Mouse (Mus musculus): Measurements from ENCODE around the gene Kat2a. TPM values are rescaled to one million over a fixed set of nuclear protein-coding genes. Genes with fewer than 3 reads are reported as not detected.

Gene Kat2a
- 9.2 and 10.8 TPM in 2 replicates for total RNA-seq (2017)

DNA sequence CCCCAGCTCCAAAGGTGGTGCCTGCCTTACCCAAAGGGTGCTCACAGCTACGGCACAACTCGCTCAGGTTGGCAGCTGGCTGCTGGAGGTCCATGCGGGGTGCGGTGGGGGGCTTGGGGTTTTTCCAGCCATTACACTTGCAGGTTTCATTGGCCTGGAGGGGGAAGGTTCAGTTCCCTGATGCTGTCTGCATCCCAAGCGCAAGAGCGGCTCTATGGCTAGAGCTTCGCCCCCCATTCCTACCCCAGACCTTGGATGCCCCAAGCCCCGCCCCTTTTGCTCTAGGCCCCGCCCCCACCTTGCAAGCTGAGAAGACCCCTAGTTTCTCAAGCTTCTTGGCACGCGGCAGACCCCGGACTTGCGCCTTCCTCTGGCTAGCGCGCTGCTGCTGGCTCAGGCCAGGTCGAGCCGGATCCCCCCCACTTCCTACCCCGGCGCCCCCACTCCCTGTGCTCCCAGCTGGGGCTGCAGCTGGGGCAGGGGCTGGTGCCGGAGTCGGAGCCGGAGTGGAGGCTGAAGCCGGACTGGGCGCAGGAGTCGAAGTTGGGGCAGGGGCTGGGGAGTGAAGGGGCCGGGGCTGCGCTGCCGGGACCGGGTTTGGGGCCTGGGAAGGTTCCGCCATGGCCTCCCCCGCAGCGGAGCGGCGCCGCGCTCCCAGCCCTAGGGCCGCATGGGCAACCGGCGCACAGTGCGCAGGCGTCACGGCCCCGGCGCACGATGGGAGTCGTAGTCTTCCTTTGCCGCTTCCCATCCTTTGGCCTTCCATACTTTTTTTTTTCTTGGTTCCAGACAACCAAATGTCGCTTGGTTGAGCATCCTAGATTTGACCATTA is at the start of gene Kat2a:
Gene Kat2a (minus strand): TSS at position 683 of the 833 bp plus-strand sequence.
- ATAC-seq (ENCODE audit: extremely low read depth, insufficient number of reproducible peaks, low FRiP score, poor library complexity, severe bottlenecking): no peak

DNA sequence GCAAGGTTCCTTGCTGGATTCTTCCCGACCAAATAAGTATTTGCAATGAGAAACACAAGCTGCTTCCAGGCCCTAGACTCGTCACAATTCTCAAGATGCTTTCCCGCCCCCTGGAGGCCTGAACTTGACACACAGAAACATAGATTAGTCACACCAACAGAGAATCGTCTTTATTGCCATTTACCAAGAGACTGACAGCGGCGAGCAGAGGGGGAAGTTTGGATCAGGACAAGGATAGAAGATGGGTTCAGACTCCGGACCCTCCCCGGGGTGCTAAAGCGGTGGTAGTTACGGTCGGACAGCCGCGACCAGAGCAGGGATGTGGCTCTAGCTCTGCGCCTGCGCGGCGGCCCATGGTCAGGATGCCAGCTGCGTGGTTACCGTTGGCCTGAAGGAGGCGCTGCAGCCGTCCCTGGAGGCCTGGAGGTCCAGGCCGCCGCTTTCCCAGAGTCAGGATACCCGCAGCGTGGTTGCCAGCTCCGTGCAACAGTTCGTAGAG is 49.3 kb upstream of the Kat2a start:
- ATAC-seq (ENCODE audit: extremely low read depth, insufficient number of reproducible peaks, low FRiP score, poor library complexity, severe bottlenecking): peak; percentile 44

- ATAC-seq (ENCODE audit: extremely low read depth, insufficient number of reproducible peaks, low FRiP score, poor library complexity, severe bottlenecking): peak; percentile 75
Measured at GRCm38 (mm10) chr11:100759611-100760233, 47.5 kb upstream of the Kat2a start, which contains the start of gene Kcnh4. Gene Kcnh4, minus strand, starts transcription at chr11:100759942.

DNA sequence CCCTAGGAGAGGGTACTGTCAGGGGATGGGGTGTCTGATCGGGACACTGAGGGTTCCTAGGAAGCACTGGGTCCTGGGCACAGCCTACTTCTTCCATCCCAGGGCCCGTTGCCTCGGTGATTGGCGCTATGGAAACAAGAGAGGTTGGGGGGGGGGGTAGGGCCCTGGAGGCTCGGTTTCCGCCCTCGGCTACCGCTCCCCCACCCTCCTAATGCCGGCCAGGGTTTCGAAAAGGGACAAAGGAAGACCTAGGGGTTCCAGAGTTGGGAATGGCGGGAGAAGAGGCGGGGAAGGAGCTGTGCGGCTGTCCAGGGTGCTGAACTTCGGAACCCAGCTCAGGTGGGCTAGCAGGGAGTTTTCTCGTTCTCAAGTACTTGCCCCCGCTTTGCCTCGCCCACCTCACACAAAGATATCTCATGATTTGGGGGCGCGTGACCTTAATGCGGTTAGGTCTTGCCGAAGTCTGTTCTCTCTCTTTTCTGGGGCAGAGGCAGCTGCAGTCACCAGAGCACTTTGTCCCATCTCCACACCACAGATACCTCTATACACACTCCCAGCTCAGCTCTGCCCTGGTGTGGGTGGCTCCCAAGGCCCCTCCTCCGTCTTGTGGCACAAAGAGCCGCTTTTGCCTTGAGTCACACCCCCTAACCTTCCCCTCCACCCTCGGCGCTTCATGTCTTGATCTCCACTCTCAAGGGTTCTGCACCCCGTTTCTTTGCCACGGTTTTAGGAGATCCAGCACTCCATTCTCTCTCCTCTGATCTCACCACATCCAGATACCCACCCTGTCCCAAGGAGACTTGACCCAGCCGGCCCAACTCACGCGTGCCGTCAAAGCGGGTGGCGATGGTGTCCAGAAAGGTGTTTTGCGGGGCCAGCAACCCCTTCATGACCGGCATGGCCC is 46.7 kb upstream of the Kat2a start:
- no peak for ATAC-seq (ENCODE audit: extremely low read depth, insufficient number of reproducible peaks, low FRiP score, poor library complexity, severe bottlenecking)

DNA sequence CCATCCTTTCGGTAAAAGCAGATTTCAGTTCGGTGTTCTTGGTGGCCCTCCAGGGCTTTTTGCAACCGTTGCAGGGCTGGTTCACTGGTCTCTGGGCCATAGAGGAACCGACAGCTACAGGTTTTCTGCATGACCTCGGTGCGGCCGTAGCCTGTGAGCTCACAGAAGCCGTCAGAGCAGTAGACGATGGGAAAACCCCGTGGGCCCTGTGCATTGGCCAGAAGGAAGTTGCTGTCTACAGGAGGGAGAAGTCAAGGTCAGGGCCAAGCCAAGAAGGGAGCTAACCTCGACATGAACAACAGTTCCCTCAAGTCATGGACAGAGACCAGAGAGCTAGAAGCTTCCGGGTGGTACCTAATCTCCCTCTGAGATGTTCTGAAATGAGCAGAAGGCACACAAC is 45.3 kb upstream of the Kat2a start:
- no peak for ATAC-seq (ENCODE audit: extremely low read depth, insufficient number of reproducible peaks, low FRiP score, poor library complexity, severe bottlenecking)

GRCm38 (mm10) chr11:100756476-100756875 is 44.2 kb upstream of the Kat2a start:
- no peak for ATAC-seq (ENCODE audit: extremely low read depth, insufficient number of reproducible peaks, low FRiP score, poor library complexity, severe bottlenecking)

GRCm38 (mm10) chr11:100754693-100755057 is 42.4 kb upstream of the Kat2a start:
- ATAC-seq (ENCODE audit: extremely low read depth, insufficient number of reproducible peaks, low FRiP score, poor library complexity, severe bottlenecking): no peak

GRCm38 (mm10) chr11:100754021-100754692 is 41.9 kb upstream of the Kat2a start:
- ATAC-seq (ENCODE audit: extremely low read depth, insufficient number of reproducible peaks, low FRiP score, poor library complexity, severe bottlenecking): no peak

DNA sequence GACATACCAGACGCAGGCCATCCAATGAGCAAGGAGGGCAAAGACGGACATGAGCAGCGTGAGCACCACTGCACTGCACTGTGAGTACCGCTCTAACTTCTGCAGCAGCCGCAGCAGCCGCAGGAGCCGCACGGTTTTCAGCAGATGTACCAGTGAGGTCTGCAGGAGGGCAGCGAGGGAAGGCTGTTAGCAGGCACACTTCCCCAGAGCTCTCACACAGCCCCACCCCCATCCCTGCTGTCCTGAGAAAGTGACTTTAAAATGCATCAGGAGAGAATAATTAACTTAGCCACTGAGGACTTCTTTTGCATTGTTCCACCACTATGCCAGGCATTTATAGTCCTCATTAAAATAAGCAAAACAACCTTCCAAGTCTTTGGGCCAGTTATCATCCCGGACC is 40.0 kb upstream of the Kat2a start:
- no peak for ATAC-seq (ENCODE audit: extremely low read depth, insufficient number of reproducible peaks, low FRiP score, poor library complexity, severe bottlenecking)

DNA sequence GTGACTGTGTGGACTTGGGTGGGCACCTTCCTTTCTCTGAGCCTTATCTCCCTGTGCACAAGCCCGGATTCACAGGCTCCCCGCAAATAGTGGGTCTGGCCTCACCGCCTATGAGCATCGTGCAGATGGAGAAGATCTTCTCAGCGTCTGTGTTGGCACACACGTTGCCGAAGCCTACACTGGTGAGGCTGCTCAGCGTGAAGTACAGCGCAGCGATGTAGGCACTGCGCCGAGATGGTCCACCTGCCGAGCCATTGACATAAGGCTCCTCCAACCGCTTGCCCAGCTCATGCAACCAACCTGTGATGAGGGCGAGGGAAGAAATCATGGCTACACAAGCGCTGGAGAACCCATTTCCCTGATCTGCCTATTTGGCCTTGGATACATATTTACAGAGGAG is 37.9 kb upstream of the Kat2a start:
- ATAC-seq (ENCODE audit: extremely low read depth, insufficient number of reproducible peaks, low FRiP score, poor library complexity, severe bottlenecking): no peak

DNA sequence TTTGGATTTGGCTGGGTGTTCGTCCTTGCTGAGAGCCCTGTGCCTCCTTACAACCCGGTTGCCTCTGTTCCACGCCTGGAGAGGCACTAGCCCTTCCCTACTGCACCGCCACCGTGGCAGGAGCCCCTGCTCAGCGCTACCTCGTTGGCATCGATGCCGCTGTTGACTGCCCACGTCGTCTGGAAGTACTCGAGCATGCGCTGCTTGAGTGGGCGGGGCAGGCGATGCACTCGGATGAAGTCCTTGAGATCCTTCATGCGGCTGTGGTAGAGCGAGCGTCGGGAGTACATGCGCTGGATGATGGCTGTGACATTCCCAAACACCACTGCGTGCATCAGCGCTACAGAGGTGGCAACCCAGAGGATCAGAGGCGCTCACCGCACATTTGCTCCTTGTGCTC is 37.2 kb upstream of the Kat2a start:
- no peak for ATAC-seq (ENCODE audit: extremely low read depth, insufficient number of reproducible peaks, low FRiP score, poor library complexity, severe bottlenecking)

- ATAC-seq (ENCODE audit: extremely low read depth, insufficient number of reproducible peaks, low FRiP score, poor library complexity, severe bottlenecking): no peak
Measured at GRCm38 (mm10) chr11:100748620-100749019, 36.4 kb upstream of the Kat2a start.

DNA sequence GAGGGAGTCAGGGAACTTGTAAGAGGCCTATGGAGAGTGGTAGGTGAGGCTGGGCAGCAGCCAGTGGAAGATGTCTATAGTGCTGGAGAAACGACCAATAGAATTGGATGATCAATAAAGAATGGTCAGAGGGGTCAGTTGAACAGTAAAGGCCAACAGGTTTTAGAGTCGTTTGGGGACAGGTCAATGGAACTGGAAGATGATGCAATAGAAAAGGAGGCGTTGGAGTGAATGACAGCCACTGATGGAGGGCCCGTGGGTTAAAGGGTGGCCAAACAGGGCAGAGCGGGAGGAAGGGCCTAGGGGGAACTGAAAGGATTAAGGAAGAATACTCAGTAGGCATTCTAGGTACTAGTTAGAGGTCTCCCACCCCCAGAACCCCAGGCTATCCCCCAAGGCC is 34.8 kb upstream of the Kat2a start:
- ATAC-seq (ENCODE audit: extremely low read depth, insufficient number of reproducible peaks, low FRiP score, poor library complexity, severe bottlenecking): no peak

GRCm38 (mm10) chr11:100746546-100746945 is 34.3 kb upstream of the Kat2a start:
- ATAC-seq (ENCODE audit: extremely low read depth, insufficient number of reproducible peaks, low FRiP score, poor library complexity, severe bottlenecking): no peak

GRCm38 (mm10) chr11:100745085-100745484 is 32.8 kb upstream of the Kat2a start:
- peak; percentile 56 for ATAC-seq (ENCODE audit: extremely low read depth, insufficient number of reproducible peaks, low FRiP score, poor library complexity, severe bottlenecking)

- no peak for ATAC-seq (ENCODE audit: extremely low read depth, insufficient number of reproducible peaks, low FRiP score, poor library complexity, severe bottlenecking)
Measured at GRCm38 (mm10) chr11:100741348-100741747, 29.1 kb upstream of the Kat2a start.

DNA sequence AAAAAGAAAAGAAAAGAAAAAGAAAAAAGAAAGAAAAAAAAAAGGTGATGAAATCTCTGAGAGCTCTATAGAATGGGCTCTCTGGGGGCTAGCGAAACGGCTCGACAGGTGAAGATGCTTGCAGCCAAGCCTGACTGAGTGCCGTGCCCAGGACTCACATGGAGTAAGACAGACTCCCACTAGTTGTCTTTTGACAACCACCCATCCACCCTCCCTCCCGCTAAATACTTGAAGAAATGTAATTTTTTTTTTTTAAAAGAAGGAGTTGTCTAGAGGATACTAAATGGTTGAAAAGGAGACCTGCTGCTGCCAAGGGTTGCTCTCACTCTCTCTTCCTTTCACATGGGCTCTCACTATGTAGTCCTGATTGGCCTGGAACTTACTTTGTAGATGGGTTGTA is 26.5 kb upstream of the Kat2a start:
- no peak for ATAC-seq (ENCODE audit: extremely low read depth, insufficient number of reproducible peaks, low FRiP score, poor library complexity, severe bottlenecking)

- ATAC-seq (ENCODE audit: extremely low read depth, insufficient number of reproducible peaks, low FRiP score, poor library complexity, severe bottlenecking): peak; percentile 98
Measured at GRCm38 (mm10) chr11:100738066-100738604, 25.9 kb upstream of the Kat2a start, which contains the start of gene Rab5c. Gene Rab5c, minus strand, starts transcription at chr11:100738215.

All from neutrophil, adult 5-6 weeks (primary cell).